Mouse (Mus musculus) lung, postnatal 0 days (tissue): ENCODE data around the gene BC048562.

Source experiments
- CTCF ChIP-seq: IDR thresholded peaks from 2 replicates; pipeline ENCODE4 v1.5.1; 2016; ENCODE audit warnings: antibody characterized with exemption, mild to moderate bottlenecking
- EP300 ChIP-seq: IDR thresholded peaks from 2 replicates; pipeline ENCODE4 v1.6.1; 2016; ENCODE audit warnings: antibody characterized with exemption, mild to moderate bottlenecking, control low read depth

DNA sequence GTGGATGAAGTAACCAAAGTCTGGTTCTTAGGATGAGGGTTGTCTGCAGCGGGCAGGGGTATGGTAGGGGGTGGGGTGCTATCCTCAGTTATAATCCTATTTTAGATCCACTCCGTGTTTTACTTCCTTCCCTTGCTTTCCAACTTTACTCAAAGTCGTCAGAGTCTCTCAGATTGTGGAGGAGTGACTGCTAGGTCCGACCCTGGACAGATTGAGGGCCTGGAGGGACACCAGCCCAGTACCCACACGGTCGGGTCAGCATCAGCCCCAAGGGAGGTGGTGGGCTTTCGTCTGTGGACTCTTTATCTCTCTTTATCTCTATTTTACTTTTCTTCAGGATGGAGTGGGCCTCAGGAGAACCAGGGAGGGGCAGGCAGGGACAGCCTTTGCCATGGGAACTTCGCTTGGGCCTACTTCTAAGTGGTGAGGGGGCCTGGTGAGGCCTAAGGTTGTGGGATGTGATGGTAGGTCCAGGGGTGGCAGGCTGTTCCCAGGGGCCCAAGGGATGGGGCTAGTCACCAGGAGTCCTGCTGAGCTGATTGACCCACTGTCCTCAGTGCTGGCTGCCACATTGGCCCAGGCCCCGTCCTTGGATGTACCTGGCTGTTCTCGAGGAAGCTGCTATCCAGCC, 43.6 kb downstream of the BC048562 start, which contains the start of gene Lamb2:
- no peak for TF ChIP-seq CTCF
- TF ChIP-seq EP300: no peak
